Mouse (Mus musculus): Measurements from ENCODE around the gene Rnf8.
"Not testable (repeated sequence)": the region's sequence is repeated elsewhere in the genome, so short reads cannot be mapped to it uniquely, and the experiment has no call there.

The Rnf8 gene

DNA sequence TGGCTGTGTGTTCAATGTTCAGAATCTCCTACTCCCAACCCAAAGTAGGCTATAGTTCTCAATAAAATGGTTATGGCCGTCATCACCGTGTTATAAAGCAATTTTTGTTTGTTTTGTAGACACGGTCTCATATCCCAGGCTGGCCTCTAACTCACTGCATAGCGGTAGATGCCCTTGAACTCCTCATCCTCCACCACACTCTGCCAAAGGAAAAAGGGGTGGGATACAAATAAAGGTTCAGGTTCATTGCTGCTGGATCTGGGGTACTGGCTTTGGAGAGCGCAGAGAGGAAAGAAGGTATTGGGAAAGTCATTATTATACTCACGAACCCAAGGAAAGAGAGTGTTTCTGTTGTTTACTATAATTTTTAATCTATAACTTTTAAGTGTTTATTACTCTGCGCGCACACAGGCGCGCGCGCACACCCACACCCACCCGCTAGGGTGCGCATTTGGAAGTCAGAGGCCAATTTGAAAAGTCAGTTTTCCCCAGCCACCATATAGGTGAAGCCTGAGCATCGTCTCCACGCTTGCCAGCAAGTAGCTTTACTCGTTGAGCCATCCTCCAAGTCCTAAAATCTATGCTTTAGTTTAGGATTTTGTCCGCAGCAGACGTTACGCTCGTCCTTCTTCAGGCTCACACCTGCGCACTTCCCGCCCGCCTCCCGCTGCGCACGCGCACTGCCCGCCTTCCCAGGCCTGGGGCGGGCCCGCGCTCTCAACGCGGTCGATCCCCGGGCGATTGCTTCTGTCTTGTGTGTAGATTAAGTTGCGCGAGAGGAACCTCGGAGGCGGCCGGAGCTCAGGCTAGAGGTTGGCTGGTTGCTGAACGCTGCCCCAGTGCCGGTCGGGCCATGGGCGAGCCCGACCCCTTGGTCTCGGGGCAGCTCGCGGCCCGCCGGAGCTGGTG is at the start of gene Rnf8, which contains the start of gene Gm28043:
Gene Rnf8 (plus strand): TSS at position 676 of the 909 bp plus-strand sequence.
Gene Gm28043 (plus strand): TSS at position 762 of the 909 bp plus-strand sequence.
- peak; percentile 94 for DNase-seq (ENCODE audit: low spot score)

DNA sequence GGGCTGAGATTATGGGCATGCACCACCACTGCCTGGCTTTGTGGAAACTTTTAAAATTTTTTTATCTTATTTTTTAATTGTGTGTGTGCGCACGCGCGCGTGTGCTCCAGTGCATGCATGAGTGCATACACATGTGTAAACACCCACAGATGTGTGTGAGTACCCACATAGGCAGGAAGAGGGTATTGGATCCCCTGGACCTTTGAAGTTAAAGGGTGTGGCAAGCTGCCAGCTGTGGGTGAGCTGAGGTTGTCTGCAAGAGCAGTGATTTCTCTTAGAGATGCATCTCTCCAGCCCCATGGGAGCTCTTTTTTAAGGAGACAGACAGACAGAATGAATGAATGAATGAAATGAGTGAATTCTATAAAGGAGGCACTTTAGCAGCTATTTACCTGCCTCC is 49.1 kb upstream of the Rnf8 start:
- DNase-seq (ENCODE audit: low spot score), result peak; percentile 59

DNA sequence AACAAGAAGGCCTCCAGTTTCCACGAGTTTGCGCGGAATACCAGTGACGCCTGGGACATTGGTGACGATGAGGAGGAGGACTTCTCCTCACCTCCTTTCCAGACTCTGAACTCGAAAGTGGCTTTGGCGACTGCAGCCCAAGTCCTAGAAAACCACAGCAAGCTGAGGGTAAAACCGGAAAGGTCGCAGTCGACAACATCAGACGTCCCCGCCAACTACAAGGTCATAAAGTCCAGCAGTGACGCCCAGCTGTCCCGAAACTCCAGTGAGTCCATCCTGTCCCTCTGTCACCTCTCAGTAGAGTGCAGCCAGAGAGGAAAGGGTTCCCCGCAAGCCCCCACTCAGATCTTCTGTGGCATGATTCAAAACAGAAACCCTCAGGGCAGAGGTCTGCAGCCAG is 46.2 kb upstream of the Rnf8 start:
- DNase-seq (ENCODE audit: low spot score), result no peak

DNA sequence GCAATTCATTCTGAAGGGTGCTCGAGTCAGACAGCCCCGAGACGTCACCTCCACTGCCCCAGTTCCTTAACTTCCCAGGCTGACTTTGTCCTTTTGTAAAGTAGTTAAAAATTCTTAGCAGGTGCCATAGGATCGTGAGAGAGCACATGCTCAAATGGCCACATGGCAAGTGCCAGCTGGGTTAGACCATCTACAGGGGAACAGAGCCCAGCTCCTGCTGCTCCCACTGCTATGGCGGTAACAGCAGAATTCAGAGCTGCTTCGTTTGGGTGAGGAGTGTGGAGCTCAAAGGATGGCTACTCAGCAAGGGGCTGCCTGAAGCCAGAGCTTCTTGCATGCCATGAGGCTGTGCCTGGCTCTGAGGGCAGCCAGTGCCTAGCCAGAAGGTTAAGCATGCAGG is 44.8 kb upstream of the Rnf8 start:
- DNase-seq (ENCODE audit: low spot score), result no peak

DNA sequence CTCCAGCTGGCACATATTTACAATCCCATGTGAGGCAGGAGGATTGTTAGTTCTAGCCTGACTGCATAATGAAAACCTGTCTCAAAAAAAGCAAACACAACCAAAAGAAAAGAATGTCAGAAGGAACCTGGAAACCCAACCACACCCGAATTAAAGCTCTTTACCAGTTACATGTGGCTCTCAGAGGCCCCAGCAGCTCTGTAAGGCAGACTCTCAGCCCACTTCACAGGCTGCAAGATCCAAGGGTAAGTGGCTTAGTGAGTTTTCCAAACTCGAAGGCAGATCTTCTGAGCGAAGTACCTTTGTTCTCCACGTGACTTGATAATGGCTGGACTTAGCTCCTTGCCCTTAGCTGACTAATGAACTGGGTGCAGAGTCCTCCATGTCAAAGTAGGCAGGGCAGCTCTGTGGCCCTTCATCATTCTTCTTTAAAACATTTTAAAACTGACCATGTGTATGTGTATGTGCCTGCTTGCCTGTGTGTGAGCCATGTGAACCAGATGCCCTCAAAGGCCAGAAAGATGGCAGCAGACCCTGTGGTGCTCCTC is 34.9 kb upstream of the Rnf8 start:
- DNase-seq (ENCODE audit: low spot score), result no peak

DNA sequence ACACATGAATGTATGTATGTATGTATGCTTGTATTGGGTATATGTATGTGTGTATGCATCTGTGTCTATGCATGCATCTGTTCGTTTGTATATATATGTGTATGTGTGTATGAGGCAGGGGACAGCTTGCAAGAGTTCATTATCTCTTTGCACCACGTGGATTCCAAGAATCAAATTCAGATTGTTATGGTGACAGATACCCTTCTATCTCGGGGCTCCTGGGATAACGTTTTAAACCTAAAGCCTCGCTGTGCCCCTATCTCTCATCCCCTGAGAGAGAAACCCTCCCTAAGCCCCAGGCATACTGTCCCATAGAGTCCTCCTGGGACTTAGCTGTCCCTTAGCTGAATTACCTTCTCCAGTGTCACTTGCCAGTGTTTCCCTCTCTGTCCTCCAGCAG is 31.0 kb upstream of the Rnf8 start:
- DNase-seq (ENCODE audit: low spot score), result no peak

DNA sequence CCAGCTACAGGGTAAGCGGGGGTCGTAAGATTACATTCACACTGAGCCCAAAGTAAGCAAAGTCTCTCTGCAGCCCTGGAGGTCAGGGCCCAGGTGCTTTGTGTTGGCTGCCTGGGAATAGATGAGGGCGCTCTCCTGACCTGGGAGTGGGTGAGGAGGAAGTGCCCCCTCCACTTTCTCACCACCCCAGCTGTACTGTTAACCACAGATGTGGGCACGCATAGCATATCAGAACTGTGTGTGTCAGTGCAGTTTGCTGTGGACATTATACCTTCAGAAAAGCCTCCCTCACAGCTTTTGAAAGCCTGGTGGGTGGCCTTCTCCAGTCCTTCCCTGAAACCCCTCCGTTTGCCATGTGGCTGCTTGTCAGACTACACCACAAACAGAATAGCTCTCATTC is 30.3 kb upstream of the Rnf8 start:
- peak; percentile 46 for DNase-seq (ENCODE audit: low spot score)

DNA sequence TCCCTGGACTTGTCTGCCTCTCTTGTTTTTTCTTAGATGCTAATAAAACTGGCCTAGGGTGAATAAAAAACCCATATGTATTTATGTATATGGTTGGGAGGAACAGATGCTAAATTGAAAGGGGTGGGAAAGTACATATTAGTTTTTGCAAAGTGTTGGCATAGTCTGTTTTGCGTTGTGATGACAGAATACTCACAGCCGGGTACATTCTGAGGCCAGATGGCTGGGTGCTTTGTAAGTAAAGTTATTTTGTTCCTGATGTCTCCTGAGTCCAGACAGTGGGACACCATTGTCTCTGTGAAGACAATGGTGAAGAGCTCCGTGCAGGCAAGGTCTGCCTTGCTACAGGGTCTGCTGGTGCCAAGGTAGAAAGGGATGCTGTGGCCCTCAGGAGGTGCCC is 29.9 kb upstream of the Rnf8 start:
- DNase-seq (ENCODE audit: low spot score), result no peak

DNA sequence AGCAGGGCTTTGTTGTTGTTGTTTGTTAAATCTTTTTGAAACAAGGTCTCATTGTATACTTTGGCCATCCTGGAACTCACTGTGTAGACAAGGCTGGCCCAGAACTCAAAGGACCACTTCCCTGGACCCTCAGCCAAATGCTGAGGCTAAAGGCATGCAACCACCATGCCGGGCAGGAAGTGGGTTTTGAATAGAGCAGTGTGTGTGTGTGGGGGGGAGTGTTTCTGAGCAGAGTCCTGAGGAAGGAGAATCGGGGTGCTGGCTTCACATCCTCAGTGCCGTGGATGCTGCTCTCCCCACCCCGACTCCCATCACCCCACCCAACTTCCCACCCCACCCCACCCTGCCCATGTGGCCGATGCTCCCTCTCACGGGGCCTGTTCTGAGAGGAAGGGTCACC is 29.1 kb upstream of the Rnf8 start:
- peak; percentile 49 for DNase-seq (ENCODE audit: low spot score)

DNA sequence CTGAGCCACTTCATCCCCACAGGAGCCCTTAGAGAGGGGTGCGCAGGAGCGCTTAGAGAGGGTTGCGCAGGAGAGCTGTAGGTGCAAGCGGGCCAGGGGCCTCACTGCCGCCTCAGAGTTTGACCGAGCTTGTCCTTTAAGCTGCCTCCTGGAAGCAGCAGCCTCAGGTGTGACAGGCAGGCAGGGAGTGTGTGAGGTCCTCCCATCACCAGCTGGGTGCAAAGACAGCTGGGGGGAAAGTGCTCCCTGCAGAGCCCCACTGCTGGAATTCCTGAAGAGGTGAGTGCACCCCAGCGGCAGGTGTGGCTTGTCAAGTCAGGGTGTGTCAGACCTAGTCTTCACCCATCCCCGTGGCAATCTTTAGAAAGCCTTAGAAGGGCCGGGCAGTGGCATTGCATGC is 27.7 kb upstream of the Rnf8 start:
- no peak for DNase-seq (ENCODE audit: low spot score)

DNA sequence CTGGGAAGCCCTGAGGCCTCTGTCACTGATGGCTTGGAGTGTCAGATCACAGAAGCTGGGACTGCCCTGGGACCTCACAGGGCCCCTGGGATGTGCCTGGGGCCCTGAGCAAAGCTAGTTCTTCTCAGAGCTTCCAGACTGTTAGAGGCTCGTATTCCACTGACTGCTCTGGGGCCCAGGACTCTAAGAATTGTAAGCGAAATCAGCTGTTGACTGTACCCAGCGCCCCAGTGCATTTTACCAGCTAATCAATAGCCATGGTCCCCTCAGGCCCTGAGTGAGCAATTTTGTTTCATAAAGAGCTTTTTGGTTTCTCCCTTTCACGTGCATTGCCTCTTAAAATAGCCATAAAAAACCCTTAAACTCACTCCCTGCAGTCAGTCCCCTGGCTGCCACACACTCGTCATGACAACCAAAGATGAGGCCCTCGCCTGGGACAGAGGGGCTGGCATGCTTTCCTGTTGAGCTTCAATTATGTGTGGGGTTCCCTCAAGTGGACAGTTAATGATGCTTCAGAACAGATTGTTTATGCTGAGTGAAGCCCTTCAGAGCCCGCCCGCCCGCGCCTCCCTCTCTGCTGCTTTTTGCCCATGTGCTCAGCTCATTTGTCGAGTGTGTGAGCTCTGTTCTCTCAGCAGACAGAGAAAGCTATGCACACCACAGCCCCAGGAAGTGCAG is 25.2 kb upstream of the Rnf8 start:
- DNase-seq (ENCODE audit: low spot score), result no peak

DNA sequence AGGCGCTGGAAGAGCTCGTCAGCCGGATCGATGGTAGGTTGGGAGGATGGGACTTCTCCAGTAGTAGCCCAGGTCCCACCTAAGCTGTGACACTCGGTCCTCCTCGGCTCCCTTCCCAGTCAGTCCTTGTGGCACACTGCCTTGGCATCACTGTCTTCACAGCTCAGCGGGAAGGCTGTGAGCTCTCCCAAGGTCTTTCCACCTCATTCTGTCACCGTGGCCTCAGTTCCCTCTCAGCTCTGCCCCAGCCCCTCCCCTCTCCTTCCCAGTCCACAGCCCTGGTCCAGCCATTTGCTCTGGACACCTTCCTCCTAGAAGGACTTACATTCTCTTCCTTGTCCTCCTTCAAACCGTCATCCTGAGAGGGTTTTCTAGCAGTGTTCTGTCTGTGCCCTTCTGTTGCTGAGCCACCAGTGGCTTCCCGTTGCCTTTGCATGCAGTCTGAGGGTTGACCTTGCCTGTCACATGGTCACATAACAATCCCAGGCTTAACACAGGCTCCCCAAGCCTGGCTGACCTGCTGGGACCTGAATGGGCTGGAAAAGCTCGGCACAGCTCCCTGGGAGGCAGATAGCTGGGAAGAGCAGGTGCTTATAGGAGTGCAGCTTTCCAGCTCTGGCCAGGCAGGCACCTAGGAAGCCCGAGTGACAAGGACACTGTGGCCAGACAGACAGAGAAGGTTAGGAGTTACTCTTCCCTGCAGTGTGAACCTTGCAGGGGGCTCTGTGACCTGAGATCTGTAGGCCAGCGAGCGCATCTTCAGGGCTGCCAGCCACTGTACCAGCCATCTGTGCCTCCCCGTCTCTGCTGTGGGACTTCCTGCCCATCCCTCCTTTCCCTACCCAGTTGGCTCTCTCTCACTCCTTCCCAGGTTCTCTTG is 18.5 kb upstream of the Rnf8 start:
- no peak for DNase-seq (ENCODE audit: low spot score)

DNA sequence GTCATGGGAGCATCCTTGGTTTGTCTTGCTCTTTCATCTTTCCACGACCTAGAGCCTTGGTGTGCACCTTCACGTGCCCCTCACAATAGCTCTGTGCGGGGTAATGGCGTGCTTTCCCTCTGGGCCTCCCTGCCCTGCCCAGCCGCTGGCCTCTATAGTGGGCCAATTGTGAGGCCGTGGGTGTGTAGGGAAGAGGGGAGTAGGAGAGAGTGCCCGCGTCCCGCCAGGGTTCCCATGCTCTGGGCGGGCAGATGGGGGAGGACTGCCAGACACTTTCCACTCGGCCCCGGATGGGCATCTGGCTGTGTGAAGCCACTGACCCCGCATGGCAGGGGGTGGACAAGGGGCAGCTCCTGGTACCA is 17.8 kb upstream of the Rnf8 start:
- DNase-seq (ENCODE audit: low spot score), result no peak

DNA sequence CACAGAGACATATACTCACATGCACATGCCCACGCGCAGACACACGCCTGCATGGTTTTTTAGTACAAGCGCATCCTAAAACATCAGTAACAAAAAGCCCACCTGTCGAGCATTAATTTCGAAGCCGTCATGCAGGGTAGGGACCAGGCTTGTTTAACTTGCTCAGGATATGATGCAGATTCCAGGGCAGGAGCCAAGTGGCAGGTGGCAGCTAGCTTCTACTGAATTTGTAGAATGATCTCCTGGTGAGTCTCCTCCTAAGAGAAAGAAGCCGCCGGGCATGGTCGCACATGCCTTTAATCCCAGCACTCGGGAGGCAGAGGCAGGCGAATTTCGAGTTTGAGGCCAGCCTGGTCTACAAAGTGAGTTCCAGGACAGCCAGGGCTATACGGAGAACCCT is 15.5 kb upstream of the Rnf8 start:
- no peak for DNase-seq (ENCODE audit: low spot score)

DNA sequence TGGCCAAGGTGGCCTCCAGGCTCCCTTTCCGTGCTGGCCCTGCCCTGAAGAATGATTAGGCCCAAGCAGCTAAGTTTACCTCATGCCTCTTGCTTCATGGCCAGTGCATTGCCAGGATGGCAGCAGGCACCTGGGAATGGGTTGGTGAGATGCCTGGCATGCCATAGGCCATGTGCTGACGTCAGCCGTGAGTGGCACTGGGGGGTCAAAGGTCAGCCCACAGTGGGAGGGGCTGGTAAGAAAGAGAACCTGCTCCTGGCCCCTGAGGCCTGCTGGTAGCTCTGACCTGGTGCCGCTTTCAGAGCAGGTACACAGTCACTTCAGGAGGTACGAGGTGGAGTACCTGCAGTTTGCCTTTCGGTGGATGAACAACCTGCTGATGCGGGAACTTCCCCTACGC is 15.1 kb upstream of the Rnf8 start:
- DNase-seq (ENCODE audit: low spot score), result no peak

DNA sequence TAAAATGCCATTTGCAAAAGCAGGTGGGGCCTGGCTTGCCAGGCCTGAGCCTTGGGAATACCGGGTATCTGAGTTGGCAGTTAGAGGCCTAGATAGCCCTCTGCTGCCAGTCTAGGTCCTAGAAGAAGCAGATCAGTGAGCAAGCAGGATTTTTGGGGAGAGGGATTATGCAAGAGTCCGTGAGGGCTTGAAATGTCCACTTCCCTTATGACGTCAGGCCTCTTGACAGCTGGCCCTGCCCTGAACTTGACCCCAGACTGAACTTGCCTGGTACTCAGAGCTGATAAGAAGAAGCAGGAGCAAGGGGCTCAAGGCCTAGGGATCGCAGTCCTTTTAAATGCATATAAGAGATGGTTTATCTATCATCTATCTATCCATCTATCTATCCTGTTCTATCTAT is 13.2 kb upstream of the Rnf8 start:
- no peak for DNase-seq (ENCODE audit: low spot score)

DNA sequence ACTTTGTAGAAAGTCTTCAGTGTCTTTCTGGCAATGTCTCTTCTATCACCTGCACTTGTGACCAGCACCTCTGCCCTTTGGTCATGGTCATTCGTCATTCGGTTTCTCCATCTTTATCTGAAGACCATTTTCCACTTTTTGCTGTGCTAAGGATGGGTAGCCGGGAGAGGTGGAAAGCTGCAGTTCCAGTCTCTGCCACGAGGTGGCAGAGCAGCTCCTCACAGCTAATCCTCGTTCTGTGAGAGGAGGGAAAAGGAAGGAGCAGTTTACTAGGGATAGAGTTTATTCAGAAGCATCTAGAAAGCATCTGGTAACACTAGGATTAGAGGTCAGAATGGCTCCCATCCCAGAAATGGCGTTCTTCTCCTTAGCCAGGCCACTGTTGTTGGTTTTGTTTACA is 11.3 kb upstream of the Rnf8 start:
- DNase-seq (ENCODE audit: low spot score), result peak; percentile 33

DNA sequence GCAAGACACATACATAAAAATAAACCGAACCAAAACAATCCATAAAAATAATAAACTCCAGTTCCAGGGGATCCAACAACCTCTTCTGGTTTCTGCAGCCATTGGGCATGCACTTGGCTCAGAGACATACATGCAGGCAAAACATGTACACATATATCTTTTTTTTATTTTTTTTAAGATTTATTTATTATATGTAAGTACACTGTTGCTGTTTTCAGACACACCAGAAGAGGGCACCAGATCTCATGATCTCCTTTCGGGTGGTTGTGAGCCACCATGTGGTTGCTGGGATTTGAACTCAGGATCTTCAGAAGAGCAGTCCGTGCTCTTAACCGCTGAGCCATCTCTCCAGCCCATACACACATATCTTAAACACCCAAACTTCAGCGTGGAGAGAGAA is 1.1 kb upstream of the Rnf8 start:
- DNase-seq (ENCODE audit: low spot score), result not testable (repeated sequence)

DNA sequence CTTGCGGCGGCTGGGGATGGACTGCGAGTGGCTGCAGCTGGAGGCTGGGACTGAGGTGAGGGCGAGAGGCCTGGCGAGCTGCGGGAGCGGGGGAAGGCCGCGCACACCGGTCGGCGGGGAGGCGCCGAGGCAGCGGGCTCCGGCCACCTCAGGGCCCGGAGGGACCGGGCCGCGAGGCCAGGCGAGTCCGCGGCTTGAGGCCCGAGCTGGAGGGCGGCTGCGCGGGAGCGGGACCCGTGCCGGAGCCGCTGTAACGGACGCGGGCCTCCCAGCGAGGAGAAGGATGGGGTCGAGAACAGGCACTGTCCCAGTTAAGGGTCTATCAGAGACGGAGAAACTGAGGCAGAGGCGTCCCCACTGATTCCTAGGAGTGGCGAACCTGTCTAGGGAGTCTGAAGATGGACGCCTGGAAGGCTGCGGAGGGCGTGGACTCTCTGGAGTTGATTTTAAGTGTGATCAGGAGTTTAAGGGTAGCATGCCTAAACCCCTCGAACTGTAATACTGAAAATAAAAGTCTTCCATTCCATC is 498 bp downstream of the Rnf8 start:
- DNase-seq (ENCODE audit: low spot score), result no peak

DNA sequence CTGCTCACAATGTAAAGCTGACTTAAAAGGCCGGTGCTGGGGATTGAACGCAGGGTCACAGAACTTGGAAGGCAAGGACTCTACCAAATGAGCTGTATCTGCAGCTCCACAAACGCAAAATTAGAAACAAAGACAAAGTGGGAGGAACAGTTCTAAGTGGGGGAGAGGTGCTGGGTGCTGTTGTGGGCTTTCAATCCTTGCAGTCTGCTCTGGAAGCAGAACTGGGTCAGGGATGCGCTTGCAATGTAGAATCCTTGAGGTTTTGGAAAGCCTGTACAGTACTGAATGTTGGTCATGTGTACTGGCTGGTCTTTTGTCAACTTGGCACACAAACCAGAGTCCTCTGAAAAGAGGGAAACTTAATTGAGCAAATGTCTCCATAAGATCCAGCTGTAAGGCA is 1.0 kb downstream of the Rnf8 start:
- DNase-seq (ENCODE audit: low spot score), result no peak

DNA sequence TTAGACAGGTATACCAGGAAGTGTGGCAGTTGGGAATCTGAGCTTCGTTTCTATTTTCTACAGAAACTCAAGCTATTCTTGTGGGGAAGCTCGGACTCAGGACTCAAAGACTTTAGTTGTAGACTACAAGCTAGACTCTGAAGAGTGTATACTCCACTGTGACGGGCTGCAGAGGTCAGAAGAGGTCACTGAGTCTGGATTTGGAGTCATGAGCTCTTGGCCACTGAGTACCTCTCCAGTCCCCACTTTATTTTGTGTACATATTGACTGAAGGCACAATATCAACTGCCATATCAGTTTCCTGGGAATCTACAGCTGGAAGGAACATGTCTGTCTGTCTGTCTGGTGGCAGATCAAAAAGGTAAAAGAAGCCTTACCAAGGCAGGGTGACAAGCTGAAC is 4.6 kb downstream of the Rnf8 start:
- no peak for DNase-seq (ENCODE audit: low spot score)

DNA sequence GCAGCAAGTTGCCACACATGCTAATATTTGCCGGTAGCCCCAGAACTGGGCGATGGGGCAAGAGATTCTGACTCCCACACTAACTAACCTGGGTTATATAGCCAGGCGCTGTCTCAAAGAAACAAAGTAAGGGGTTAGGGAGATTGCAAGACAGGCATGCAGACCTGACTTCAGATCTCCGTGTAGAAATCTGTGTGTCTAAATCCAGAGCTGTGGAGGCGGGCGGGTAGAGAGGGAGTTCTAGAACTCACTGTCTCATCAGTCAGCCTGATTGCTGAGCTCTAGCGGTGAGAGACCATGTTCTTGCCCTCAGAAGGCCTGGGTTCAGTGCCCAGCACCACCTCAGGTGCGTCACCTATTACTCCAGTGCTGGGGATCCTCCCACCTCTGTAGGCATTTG is 8.9 kb downstream of the Rnf8 start:
- no peak for DNase-seq (ENCODE audit: low spot score)

Data from T-cell, adult 2 months (primary cell).